Mouse (Mus musculus) myocyte (in vitro differentiated cells): Measurements from ENCODE around the gene Snx33.

Source experiments
- CEBPB ChIP-seq: IDR thresholded peaks from 2 replicates; pipeline ENCODE4 v1.6.1; 2011; ENCODE audit warnings: mild to moderate bottlenecking, moderate library complexity; ENCODE audit not compliant: poor library complexity, insufficient read depth, severe bottlenecking
- E2F4 ChIP-seq: IDR thresholded peaks from one replicate; pipeline ENCODE4 v1.6.1; 2011; ENCODE audit warnings: mild to moderate bottlenecking, control low read depth, moderate library complexity; ENCODE audit not compliant: insufficient read depth
- MAX ChIP-seq: IDR thresholded peaks from one replicate; pipeline ENCODE4 v1.6.1; 2011; ENCODE audit warnings: low read depth, mild to moderate bottlenecking, control low read depth
- MYOD1 ChIP-seq, 3 experiments: IDR thresholded peaks; one replicate each; pipeline ENCODE4 v1.6.1; 2011; ENCODE audit warnings: control low read depth in 2 of 3, low read depth in 2 of 3, mild to moderate bottlenecking in 2 of 3, moderate library complexity in 1 of 3; ENCODE audit not compliant: insufficient read length in 2 of 3, control insufficient read depth in 1 of 3
- MYOG ChIP-seq, 3 experiments: IDR thresholded peaks; one replicate each; pipeline ENCODE4 v1.6.1; 2011; ENCODE audit warnings: control low read depth in 2 of 3, low read depth in 2 of 3, mild to moderate bottlenecking in 2 of 3; ENCODE audit not compliant: insufficient read length in 2 of 3, control insufficient read depth in 1 of 3, insufficient read depth in 1 of 3
- POLR2A ChIP-seq: IDR thresholded peaks from one replicate; pipeline ENCODE4 v1.6.1; 2011; ENCODE audit warnings: low read depth, mild to moderate bottlenecking, control low read depth, moderate library complexity; ENCODE audit not compliant: insufficient read length
- POLR2AphosphoS2 ChIP-seq: IDR thresholded peaks from one replicate; pipeline ENCODE4 v1.6.1; 2011; ENCODE audit warnings: low read depth, control low read depth; ENCODE audit not compliant: insufficient read length
- REST ChIP-seq: IDR thresholded peaks from one replicate; pipeline ENCODE4 v1.6.1; 2011; ENCODE audit warnings: mild to moderate bottlenecking, control low read depth, moderate library complexity; ENCODE audit not compliant: insufficient read depth, insufficient read length
- SRF ChIP-seq: IDR thresholded peaks from one replicate; pipeline ENCODE4 v1.6.1; 2011; ENCODE audit warnings: low read depth; ENCODE audit not compliant: control insufficient read depth, insufficient read length
- TCF12 ChIP-seq: IDR thresholded peaks from one replicate; pipeline ENCODE4 v1.6.1; 2011; ENCODE audit warnings: mild to moderate bottlenecking, control low read depth; ENCODE audit not compliant: poor library complexity, insufficient read depth, severe bottlenecking
- TCF3 ChIP-seq: IDR thresholded peaks from one replicate; pipeline ENCODE4 v1.6.1; 2011; ENCODE audit warnings: low read depth, control low read depth; ENCODE audit not compliant: insufficient read length
- USF1 ChIP-seq: IDR thresholded peaks from one replicate; pipeline ENCODE4 v1.6.1; 2011; ENCODE audit warnings: low read depth, mild to moderate bottlenecking, control low read depth, moderate library complexity

- TF ChIP-seq POLR2A (no peak), E2F4 (no peak), SRF (no peak), CEBPB (no peak), REST (no peak), MYOD1 (IDR thresholded peaks at IDR 0.05; ENCODE audit: control insufficient read depth in 1 of 3, insufficient read length in 2 of 3, low read depth in 2 of 3) (no peak), TCF12 (no peak), MAX (no peak), POLR2AphosphoS2 (no peak), MYOG (IDR thresholded peaks at IDR 0.05; ENCODE audit: control insufficient read depth in 1 of 3, insufficient read depth in 1 of 3, insufficient read length in 2 of 3, low read depth in 2 of 3) (no peak), TCF3 (no peak), USF1 (no peak)
These were observed 34.2 kb downstream of the Snx33 start for GRCm38 (mm10) chr9:56894006-56894405.
